Mouse (Mus musculus) ovary, postnatal 10 days (tissue): ENCODE results near the gene Kcnj11.
A peak's percentile ranks its signal among the peaks of the same experiment; 100 is the strongest.

ENCODE experiments used
- DNase-seq: peaks from one replicate; pipeline ENCODE4 v3.0.0; 2022; ENCODE audit warnings: low spot score

Kcnj11 gene

DNA sequence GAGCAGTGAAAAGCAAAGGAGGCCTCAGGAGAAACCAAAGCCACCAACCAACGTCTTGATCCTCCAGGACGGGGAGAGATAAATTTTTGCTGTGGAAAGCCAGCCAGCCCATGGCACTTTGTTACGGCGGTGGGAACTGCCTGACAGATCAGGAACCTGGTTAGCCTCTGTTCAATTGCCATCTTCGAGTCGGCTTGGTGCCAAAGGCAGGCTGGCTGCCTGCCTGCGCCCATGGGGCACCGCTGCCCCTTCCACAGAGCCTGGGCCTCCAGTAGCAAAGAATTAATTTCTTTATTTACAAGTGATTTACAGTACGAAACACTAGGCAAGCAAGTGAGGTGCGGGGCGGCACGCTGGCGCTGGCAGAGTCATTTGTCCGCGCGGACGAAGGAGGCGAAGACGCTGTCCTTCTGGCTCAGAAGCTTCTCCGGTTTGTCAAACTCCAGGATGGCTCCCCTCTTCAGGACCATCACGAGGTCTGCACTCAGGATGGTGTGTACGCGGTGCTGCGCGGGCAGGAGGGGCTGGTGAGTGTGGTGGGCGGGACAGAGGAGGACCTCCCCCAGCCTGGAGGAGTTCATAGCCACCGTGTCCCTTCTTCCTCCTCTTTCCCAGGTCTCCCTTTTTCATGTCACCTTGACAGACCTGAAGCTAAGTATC, 3.8 kb upstream of the Kcnj11 start:
- no peak for DNase-seq

DNA sequence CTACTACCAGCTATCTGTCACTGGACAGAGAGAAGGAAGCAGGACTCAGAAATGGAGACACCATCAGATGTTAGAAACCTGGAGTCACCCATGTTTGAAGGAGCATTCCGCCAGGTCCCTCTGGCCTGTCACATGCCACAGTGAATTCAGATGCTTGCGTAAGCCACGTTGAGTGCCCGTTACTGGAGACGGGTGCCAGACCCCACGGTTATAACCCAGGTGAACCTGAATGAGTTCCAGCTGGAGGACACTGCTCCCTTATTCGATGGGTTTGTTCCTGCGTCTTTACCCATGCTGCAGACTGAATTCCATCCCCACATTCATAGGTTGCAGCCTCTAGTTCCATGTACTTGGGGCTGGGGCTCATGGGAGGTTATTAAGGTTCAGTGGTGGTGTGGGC, 3.2 kb upstream of the Kcnj11 start:
- DNase-seq, result no peak

DNA sequence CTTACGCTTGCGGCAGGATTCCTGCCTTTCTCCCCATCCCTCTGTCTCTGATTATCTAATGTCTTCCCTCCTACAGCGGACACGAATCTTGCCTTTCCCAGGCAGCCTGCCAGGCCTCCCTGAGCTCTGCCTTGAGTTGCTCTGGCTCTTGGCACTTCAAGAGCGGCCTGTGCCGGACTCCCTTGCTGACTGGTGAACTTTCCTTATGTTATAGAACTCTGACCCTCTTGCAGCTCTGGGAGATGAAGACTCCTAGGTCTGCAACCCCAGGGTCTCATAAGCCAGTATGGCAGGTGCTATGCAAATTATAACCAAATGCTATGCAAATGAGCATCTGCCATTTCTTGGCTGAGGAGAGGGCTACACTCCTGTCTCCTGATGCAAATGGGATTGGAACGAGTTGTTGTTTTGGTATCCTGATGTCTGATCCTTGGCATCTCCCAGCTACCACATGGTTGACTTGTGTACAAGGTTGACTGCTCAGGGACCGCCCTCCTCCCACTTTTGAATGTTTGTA, 2.6 kb upstream of the Kcnj11 start:
- no peak for DNase-seq

DNA sequence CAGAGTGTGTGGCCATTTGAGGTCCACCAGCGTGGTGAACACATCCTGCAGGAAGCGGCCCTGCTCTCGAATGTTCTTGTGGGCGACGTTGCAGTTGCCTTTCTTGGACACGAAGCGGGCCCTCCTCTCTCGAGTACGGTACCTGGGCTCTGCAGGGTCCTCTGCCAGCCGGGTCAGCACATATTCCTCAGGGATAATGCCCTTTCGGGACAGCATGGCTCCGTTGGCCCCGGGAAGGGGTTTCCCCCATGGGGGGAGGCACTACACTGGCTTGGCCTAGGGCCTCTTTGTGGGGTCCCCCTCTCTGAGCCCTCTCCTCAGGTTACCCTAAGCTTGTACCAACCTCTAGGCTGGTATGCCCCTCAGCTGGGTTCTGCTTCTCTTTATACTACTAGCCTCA, 882 bp downstream of the Kcnj11 start:
- DNase-seq, result no peak

DNA sequence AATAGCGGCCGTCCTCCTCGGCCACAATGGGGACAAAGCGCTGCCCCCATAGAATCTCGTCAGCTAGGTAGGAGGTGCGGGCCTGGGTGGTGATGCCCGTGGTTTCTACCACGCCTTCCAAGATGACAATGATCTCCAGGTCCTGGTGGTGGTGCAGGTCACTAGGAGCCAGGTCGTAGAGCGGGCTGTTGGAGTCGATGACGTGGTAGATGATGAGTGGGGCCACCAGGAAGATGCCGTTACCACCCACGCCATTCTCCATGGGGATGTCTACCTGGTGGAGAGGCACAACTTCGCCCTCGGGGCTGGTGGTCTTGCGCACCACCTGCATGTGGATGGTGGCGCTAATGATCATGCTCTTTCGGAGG, 1.7 kb downstream of the Kcnj11 start:
- no peak for DNase-seq

DNA sequence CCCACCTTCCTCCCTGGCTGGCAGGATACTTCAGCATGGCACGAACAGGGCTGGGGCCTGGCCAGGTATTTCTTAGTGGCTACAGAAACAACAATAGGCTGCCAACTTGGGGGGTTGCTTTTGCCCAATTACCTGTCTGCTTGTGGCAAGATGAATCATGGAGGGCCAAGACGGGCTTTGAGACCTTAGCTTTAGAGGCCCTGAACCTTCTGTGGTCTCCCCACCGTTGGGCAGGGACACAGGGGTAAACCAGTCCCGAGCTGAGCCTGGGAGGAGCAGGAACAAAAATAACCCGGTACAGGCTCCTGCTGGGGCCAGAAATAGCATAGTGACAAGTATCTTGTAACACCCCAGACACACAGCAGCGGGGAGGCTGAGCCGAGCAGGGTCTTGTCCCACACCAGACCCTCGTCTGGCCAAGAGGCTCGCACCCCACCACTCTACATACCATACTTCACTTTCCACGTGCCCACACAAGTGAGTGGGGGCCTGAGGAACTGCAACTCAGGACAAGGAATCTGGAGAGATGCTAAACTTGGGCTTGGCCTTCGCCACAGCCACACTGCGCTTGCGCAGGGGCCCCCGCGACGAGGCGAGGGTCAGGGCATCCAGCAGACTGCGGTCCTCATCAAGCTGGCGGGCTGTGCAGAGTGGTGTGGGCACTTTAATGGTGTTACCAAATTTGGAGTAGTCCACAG, 2.2 kb downstream of the Kcnj11 start:
- DNase-seq, result no peak

DNA sequence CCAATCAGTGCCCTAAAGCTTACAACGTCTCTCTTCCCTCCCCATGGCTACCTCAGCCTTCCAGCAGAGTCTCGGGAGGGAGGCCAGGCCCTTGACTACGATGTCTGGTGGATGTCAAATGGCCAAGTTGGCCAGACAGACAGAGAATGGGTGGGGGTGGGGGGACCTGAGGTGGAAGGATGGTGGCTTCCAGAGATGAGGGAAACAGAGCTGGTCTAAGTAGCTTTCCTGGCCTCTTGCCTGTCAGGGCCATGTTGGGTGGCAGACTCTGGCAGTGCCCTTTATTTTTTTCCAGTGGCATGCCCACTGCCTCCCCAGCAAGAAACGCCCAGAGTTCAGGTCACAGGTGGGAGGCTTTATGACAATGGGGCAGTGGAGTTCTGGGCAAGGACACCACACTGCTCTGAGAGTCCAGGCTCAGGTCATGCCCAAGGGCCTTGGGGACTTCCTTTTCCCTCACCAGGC, 3.2 kb downstream of the Kcnj11 start:
- DNase-seq, result no peak

DNA sequence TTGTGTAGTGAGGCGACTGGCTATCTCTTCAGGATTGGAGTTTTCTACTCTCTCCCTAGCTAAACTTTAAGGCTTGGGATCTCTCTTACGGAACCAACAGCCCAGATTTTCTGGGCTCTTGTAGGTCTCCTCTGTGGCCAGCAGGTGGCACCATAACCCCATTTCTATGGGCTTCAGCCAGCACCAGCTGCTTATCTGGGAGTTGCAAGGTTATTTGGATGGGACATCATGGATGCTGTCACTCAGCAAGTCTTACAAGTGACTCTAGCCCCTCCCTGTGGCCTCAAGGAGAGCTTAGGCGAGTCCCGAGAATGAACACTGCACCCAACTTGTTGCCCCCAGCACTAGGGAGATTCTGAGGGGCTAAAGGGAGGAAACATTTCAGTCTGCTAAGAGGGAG, 4.4 kb downstream of the Kcnj11 start:
- DNase-seq, result peak; percentile 17

DNA sequence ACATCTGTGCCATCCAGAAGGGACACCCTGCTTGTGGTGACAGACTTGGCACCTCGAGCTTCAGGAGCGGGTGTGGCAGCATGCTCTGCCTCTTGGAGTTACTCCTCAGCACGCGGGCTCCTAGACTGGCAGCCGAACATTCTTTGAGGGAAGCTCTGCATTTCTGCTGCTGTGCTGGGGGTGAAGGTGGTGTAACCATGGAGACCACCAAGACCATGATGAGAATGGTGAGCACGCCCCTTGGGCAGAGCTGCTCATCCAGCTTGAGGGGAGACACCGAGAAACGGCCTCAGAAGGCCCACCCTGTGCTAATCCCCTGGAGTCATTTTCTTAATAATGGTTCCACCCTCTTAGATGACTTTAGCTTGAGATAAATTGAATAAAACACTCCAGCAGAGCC, 7.8 kb downstream of the Kcnj11 start:
- no peak for DNase-seq

DNA sequence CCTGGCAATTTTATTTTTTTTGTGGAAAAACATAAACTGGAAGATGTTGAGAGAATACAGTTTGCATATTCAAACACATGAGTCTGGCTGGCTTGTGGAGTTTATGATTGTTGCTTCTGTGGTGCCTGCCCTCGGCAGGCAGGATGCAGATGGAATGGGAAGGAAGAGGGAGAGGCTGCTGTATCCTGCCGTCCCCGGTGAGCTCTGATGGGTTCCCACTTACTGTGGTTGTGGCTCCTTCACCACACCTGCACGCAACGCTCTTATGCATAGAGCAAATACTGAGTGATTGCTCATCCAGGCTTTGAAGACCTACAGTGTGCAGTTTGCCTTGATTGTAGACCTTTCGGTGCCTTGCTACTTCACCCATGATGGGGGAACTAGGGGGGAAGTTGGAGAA, 12.3 kb downstream of the Kcnj11 start:
- no peak for DNase-seq

DNA sequence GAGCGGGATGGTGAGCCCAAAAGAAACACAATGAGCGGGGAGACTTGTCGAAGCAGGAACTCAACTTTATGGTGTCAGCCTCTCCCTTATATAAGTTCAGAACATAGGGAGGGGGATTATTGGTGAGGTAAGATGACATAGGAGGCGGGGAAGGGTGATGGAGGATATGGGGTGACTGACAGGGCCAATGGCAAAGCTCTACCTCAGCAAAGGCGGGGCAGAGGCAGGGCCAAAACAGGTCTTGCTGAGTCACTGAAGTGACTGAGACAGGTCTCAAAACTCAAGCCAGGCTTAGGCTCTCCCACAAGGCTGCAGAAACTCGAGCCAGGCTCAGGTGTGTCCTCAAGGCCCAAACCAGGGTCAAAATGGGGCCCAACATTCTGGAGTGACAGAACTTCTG, 14.2 kb downstream of the Kcnj11 start:
- no peak for DNase-seq

DNA sequence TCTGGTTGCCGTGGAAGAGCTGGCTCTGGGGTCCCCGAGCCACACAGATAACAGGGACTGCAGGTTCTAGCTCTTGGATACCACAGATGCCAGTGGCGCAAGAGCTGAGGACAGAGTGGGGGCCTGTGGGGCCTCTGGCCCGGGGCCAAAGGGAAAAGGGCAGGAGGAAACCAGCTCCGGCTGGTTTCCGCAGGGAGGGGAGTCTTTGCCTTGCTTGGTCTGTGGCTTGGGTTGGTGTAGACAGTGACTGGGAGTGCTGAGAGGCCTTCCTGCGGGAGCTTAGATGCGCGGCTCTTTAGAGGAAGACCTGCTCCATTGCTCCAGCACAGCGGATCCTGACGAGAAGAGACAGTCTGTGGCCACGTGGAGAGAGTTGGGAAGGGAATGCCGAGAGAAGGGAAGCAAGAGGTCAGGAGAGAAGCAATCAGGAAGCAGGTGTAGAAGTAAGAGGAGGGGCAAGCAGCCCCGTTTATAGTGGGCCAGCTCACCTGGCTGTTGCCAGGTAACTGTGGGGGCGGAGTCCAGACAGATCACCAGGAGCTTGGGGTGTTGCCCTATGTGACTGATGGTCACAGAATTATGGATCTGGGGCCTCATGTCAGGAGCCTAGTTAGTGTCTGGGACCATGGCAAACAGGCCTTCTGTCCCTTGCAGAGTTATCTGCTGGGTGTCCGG, 15.6 kb downstream of the Kcnj11 start:
- no peak for DNase-seq

DNA sequence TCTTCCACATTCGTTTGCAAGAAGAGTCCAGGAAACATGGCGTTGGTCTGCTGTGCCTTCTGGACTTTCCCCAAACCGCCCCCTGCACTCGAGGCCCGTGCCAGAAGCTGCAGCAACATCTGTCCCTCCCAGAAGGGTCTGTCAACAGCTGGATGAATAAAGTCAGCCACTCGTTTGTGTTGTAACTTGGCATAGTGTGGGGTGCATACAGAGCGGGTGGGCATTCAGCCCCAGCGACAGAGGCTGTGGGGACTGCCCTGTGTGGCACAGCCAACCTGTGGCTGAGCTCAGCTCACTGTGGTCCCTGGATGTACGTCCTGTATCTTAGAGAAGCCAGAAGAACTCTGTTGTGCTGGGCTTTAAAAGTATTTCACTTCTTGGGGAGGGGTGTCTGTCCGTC, 16.5 kb downstream of the Kcnj11 start:
- no peak for DNase-seq

DNA sequence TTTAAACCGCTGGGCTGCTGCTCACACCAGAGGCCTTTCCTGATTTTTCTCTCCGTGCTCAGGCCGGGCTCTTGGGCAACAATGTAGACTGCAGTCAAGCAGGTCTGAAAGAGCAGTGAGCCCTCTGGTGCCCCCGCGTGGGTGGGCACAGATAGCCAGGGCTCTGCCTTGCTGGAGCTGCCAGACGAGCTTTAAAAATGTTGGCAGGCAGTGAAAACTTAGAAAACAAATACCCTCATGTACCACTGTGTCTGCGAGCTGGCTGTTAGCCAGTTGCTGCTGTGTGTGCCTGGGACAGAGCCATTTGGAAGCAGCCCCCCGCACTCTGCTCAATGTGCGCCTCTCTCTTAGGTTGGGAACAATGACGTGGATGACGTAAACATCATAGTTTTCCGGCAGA, 22.9 kb downstream of the Kcnj11 start:
- DNase-seq, result no peak

DNA sequence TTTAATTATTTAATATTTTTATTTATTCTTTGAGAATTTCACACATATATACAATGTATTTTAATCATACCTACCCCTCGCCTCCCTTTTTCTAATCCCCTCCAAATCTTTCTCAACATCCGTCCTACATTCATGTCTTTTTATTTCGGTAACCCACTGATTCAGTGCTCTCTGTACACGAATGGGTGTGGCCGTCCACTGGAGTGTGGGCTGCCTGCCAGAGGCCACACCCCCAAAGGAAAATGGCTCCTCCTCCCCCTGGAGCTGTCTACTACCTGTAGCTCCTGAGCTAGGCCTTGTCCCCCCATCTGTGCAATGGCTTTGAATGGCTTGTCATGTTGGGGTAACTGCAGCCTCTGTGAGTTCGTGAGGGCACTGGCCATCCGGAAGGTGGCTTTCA, 23.7 kb downstream of the Kcnj11 start:
- DNase-seq, result no peak

DNA sequence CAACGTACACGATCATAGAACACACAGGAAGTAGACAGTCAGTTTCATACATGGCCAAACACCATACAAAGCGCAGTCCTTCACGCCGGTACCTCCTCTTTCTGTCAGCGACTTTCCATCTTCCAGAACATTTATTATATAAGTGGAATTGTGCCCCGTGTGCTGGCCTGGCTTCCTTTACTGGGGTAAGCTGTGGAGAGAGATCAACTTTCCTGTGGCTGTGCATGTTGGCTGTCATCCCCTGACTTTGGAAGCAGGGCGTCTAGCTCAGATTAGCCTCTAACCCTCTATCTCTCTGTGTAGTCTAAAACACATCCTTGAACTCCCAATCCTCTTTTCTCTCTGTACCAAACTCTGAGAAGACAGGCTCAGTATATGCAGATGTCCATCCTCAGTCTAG, 31.7 kb downstream of the Kcnj11 start:
- no peak for DNase-seq

DNA sequence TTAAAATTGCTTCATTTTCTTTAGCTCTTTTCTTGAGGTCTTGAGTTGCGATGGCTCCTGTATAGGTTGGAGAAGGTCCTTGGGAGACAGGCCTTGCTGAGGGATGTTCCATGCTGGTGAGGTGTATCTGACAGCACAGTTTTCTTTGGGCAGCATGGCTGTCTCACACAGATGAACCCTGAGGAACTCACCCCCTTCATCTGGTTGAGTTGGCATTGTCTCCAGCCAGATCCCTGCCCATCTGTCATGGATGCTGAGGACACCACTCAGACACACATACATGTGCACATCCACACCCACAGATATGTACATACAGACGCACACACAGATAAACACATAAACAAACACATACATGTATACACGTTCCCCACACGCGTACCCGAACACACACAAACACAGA, 37.3 kb downstream of the Kcnj11 start:
- no peak for DNase-seq

DNA sequence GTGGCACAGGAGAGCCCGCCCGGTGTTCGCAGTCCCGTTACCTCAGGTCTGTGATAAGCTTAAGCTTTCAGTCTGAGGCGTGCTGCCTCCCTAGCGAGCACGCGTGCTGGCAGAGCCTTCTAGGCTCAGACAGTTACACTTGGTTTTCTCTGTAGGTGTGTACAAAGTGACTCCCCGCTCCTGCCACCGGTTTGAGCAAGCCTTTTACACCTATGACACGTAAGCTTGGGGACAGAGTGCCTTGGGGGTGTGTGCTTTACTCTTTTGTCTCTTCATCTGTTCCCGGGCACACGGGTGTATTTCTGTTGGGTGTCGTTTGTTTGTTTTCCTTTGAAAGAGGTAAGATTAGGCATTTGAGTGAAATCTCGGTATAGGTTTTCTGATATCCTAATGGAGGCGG, 39.0 kb downstream of the Kcnj11 start:
- no peak for DNase-seq

DNA sequence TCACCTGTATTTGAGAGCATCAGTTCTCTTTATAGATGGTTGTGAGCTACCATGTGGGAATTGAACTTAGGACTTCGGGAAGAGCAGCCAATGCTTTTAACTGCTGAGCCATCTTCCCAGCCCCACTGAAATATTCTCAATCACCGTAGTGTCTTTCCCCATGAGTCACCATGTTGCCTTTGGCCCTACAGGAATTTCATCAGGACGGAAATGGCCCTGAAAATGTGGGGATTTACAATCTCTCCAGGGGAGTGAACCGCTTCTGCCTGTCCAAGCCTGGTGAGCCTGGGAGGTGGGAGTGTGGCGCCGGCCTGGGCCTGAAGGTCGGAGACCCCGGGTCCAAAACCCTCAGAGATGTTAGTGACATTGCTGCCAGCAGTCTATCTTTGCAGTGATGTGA, 39.9 kb downstream of the Kcnj11 start:
- DNase-seq, result no peak

DNA sequence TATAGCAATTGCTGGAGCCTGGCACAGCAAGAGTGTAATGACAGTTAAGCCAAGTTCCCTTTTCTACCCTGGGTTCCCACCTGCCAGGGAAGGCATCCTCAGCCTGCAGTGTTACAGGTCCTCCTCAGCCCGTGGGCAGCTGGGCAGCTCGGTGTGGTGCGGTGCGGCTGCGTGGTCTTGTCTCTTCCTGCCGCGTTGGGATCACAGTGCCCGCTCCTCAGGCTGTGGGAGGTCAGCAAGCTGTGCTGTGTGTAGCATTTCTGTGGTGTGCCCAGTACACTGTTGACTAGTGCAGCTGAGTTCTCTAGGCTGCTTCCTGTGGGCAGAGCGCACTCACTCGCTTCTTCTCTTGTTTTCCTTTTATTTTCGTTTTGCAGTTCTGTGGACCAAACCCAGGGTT, 41.7 kb downstream of the Kcnj11 start:
- DNase-seq, result no peak

DNA sequence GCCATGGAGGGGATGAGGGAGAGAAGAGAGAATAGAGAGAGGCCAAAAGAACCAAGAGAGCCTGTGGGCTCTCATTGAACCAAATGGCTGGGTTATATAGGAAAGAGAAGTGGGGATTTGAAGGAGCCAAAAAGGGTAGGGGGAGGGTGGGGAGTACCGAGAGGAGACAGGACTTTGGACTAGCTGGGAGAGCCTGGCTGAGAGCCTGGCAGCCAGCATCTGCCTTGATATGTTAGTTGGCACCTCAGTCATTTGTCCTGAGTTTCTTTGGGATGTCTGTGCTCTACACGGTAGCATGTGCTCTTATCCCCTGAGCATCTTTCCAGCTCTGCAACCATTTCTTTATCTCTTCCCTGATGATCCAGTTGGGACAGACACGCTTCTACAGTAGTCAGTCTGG, 47.0 kb downstream of the Kcnj11 start:
- DNase-seq, result no peak

DNA sequence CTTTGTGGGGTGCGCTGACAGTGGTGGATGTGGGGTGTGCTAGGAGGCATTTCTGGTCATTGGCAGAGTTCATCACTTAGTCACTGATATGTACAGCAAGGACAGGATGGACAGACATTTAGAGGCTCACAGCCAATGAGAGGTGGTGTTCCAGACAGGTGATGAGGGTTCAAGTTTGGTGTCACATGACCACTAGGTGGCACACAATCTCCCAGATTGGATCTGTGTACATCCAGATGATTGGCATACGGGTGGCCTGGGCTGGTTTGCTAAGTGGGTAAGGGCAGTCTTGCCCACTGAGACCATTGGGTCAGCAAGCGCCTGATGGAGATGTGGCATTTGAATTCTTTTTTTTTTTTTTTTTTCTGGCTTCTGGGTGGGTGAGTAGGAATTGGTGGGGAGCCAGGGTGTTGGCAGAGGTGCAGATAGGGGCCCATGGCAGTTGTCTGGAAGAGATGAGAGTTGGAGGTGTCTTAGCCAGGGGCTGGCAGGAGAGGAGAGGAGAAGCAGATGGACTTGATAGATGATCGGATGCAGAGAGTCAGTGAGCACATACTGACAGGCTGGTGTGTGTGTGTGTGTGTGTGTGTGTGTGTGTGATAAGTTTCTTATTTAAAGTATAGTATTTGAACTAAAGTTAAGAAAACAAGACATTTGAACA, 48.3 kb downstream of the Kcnj11 start:
- no peak for DNase-seq

DNA sequence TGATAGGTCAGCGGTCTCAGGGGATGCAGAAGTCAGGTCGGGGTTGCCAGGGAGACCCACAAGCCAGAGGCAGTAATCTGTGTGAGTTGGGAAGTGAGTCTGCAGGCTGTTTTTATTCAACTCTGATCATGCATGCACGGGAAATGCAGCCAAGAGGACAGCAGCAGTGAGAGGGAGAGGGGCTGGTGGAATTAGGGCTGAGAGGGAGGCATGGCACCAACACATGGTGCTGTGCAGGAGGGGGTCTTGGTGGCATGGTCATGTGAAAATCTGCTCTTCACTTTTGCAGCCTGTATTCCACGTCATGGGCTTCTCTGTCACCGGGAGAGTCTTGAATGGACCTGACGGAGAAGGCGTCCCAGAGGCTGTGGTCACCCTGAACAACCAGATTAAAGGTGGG, 50.6 kb downstream of the Kcnj11 start:
- DNase-seq, result no peak
